Mouse (Mus musculus): ENCODE measurements at regions not wholly inside any gene's neighbourhood (a gene's known extent, or its start where the extent isn't known, plus 50 kb on each side); places are given as distances from the start of the nearest gene placed in this dataset.
A peak's percentile ranks its signal among the peaks of the same experiment; 100 is the strongest.

GRCm38 (mm10) chr17:62358323-62358722 lies 522.8 kb downstream of the Efna5 start:
- H3K27me3 ChIP-seq (ENCODE audit: control insufficient read depth, insufficient read depth, low read length, poor library complexity, severe bottlenecking), result no peaks in the 10 kb centered on the region; the same call in 1 of the 2 replicates
- DNase-seq (ENCODE audit: low read depth, low spot score), result no peak
- no peaks in the 10 kb centered on the region for H3K36me3 ChIP-seq (ENCODE audit: control insufficient read depth, insufficient read depth, low read length, poor library complexity, severe bottlenecking)

- H3K36me3 ChIP-seq (ENCODE audit: control insufficient read depth, insufficient read depth, low read length, poor library complexity, severe bottlenecking), result no peaks in the 10 kb centered on the region
- no peaks in the 10 kb centered on the region for H3K27me3 ChIP-seq (ENCODE audit: control insufficient read depth, insufficient read depth, low read length, poor library complexity, severe bottlenecking)
- no peak for DNase-seq (ENCODE audit: low read depth, low spot score)
Observed at GRCm38 (mm10) chr17:62337890-62338557, 543.1 kb downstream of the Efna5 start.

GRCm38 (mm10) chr17:62330226-62330625 lies 550.9 kb downstream of the Efna5 start:
- H3K27me3 ChIP-seq (ENCODE audit: control insufficient read depth, insufficient read depth, low read length, poor library complexity, severe bottlenecking), result no peaks in the 10 kb centered on the region
- H3K36me3 ChIP-seq (ENCODE audit: control insufficient read depth, insufficient read depth, low read length, poor library complexity, severe bottlenecking), result no peaks in the 10 kb centered on the region
- no peak for DNase-seq (ENCODE audit: low read depth, low spot score)

GRCm38 (mm10) chr17:62326844-62327243 lies 554.3 kb downstream of the Efna5 start:
- Histone ChIP-seq H3K27me3 (ENCODE audit: control insufficient read depth, insufficient read depth, low read length, poor library complexity, severe bottlenecking) (no peaks in the 10 kb centered on the region), H3K36me3 (ENCODE audit: control insufficient read depth, insufficient read depth, low read length, poor library complexity, severe bottlenecking) (no peaks in the 10 kb centered on the region)
- DNase-seq (ENCODE audit: low read depth, low spot score), result peak; percentile 17

- H3K36me3 ChIP-seq (ENCODE audit: control insufficient read depth, insufficient read depth, low read length, poor library complexity, severe bottlenecking), result no peaks in the 10 kb centered on the region
- no peaks in the 10 kb centered on the region for H3K27me3 ChIP-seq (ENCODE audit: control insufficient read depth, insufficient read depth, low read length, poor library complexity, severe bottlenecking)
- DNase-seq (ENCODE audit: low read depth, low spot score), result no peak
Observed at GRCm38 (mm10) chr17:62319033-62319432, 562.1 kb downstream of the Efna5 start.

- no peaks in the 10 kb centered on the region for H3K36me3 ChIP-seq (ENCODE audit: control insufficient read depth, insufficient read depth, low read length, poor library complexity, severe bottlenecking)
- no peaks in the 10 kb centered on the region for H3K27me3 ChIP-seq (ENCODE audit: control insufficient read depth, insufficient read depth, low read length, poor library complexity, severe bottlenecking)
- peak; percentile 4 for DNase-seq (ENCODE audit: low read depth, low spot score)
Observed at GRCm38 (mm10) chr17:62310059-62310458, 571.1 kb downstream of the Efna5 start.

- no peak for DNase-seq (ENCODE audit: low read depth, low spot score)
- Histone ChIP-seq H3K36me3 (ENCODE audit: control insufficient read depth, insufficient read depth, low read length, poor library complexity, severe bottlenecking) (no peaks in the 10 kb centered on the region), H3K27me3 (ENCODE audit: control insufficient read depth, insufficient read depth, low read length, poor library complexity, severe bottlenecking) (no peaks in the 10 kb centered on the region)
Observed at GRCm38 (mm10) chr17:62307111-62307510, 574.0 kb downstream of the Efna5 start.

- DNase-seq (ENCODE audit: low read depth, low spot score), result no peak
- no peaks in the 10 kb centered on the region for H3K36me3 ChIP-seq (ENCODE audit: control insufficient read depth, insufficient read depth, low read length, poor library complexity, severe bottlenecking)
- H3K27me3 ChIP-seq (ENCODE audit: control insufficient read depth, insufficient read depth, low read length, poor library complexity, severe bottlenecking), result no peaks in the 10 kb centered on the region
Observed at GRCm38 (mm10) chr17:62306524-62306923, 574.6 kb downstream of the Efna5 start.

GRCm38 (mm10) chr17:62305140-62305539 lies 576.0 kb downstream of the Efna5 start:
- Histone ChIP-seq H3K36me3 (ENCODE audit: control insufficient read depth, insufficient read depth, low read length, poor library complexity, severe bottlenecking) (no peaks in the 10 kb centered on the region), H3K27me3 (ENCODE audit: control insufficient read depth, insufficient read depth, low read length, poor library complexity, severe bottlenecking) (no peaks in the 10 kb centered on the region)
- no peak for DNase-seq (ENCODE audit: low read depth, low spot score)

GRCm38 (mm10) chr17:62304073-62304472 lies 577.0 kb downstream of the Efna5 start:
- Histone ChIP-seq H3K27me3 (ENCODE audit: control insufficient read depth, insufficient read depth, low read length, poor library complexity, severe bottlenecking) (no peaks in the 10 kb centered on the region), H3K36me3 (ENCODE audit: control insufficient read depth, insufficient read depth, low read length, poor library complexity, severe bottlenecking) (no peaks in the 10 kb centered on the region)
- DNase-seq (ENCODE audit: low read depth, low spot score), result no peak

- no peak for DNase-seq (ENCODE audit: low read depth, low spot score)
- H3K36me3 ChIP-seq (ENCODE audit: control insufficient read depth, insufficient read depth, low read length, poor library complexity, severe bottlenecking), result no peaks in the 10 kb centered on the region
- no peaks in the 10 kb centered on the region for H3K27me3 ChIP-seq (ENCODE audit: control insufficient read depth, insufficient read depth, low read length, poor library complexity, severe bottlenecking)
Observed at GRCm38 (mm10) chr17:62299875-62300274, 581.2 kb downstream of the Efna5 start.

- no peak for DNase-seq (ENCODE audit: low read depth, low spot score)
- H3K27me3 ChIP-seq (ENCODE audit: control insufficient read depth, insufficient read depth, low read length, poor library complexity, severe bottlenecking), result no peaks in the 10 kb centered on the region
- H3K36me3 ChIP-seq (ENCODE audit: control insufficient read depth, insufficient read depth, low read length, poor library complexity, severe bottlenecking), result no peaks in the 10 kb centered on the region
Observed at GRCm38 (mm10) chr17:62297393-62298060, 583.6 kb downstream of the Efna5 start.

GRCm38 (mm10) chr17:62295412-62295811 lies 585.7 kb downstream of the Efna5 start:
- DNase-seq (ENCODE audit: low read depth, low spot score), result no peak

GRCm38 (mm10) chr17:62292703-62293102 lies 588.4 kb downstream of the Efna5 start:
- DNase-seq (ENCODE audit: low read depth, low spot score), result no peak
- Histone ChIP-seq H3K27me3 (ENCODE audit: control insufficient read depth, insufficient read depth, low read length, poor library complexity, severe bottlenecking) (no peaks in the 10 kb centered on the region), H3K36me3 (ENCODE audit: control insufficient read depth, insufficient read depth, low read length, poor library complexity, severe bottlenecking) (no peaks in the 10 kb centered on the region)

More at GRCm38 (mm10) chr17:62295412-62295811, 585.7 kb downstream of the Efna5 start:
- Histone ChIP-seq H3K27me3 (ENCODE audit: control insufficient read depth, insufficient read depth, low read length, poor library complexity, severe bottlenecking) (no peaks in the 10 kb centered on the region), H3K36me3 (ENCODE audit: control insufficient read depth, insufficient read depth, low read length, poor library complexity, severe bottlenecking) (no peaks in the 10 kb centered on the region)

- no peak for DNase-seq (ENCODE audit: low read depth, low spot score)
- Histone ChIP-seq H3K36me3 (ENCODE audit: control insufficient read depth, insufficient read depth, low read length, poor library complexity, severe bottlenecking) (no peaks in the 10 kb centered on the region), H3K27me3 (ENCODE audit: control insufficient read depth, insufficient read depth, low read length, poor library complexity, severe bottlenecking) (no peaks in the 10 kb centered on the region)
Observed at GRCm38 (mm10) chr17:62287666-62288065, 593.5 kb downstream of the Efna5 start.

Measured in splenic B cell, adult 2 months (primary cell).